Mouse (Mus musculus) brain, embryonic 14.5 days (tissue): ENCODE measurements at regions not wholly inside any gene's neighbourhood (a gene's known extent, or its start where the extent isn't known, plus 50 kb on each side); places are given as distances from the start of the nearest gene placed in this dataset.

ENCODE experiments used
- DNase-seq: peaks from one replicate; pipeline ENCODE4 v3.0.0-alpha.2; 2011; ENCODE audit warnings: low read depth
- CTCF ChIP-seq: fragments of 200-500 bp; IDR thresholded peaks from 2 replicates; pipeline ENCODE4 v1.5.1; 2012; ENCODE audit warnings: inconsistent platforms, mild to moderate bottlenecking, moderate library complexity, borderline replicate concordance; ENCODE audit not compliant: insufficient read depth, insufficient read length; ENCODE audit errors: extremely low read depth
- POLR2A ChIP-seq: fragments of 200-500 bp; IDR thresholded peaks from 2 replicates; pipeline ENCODE4 v1.6.1; 2012; ENCODE audit warnings: mild to moderate bottlenecking, inconsistent platforms, borderline replicate concordance; ENCODE audit not compliant: poor library complexity, insufficient read depth, insufficient read length, severe bottlenecking; ENCODE audit errors: extremely low read depth

DNA sequence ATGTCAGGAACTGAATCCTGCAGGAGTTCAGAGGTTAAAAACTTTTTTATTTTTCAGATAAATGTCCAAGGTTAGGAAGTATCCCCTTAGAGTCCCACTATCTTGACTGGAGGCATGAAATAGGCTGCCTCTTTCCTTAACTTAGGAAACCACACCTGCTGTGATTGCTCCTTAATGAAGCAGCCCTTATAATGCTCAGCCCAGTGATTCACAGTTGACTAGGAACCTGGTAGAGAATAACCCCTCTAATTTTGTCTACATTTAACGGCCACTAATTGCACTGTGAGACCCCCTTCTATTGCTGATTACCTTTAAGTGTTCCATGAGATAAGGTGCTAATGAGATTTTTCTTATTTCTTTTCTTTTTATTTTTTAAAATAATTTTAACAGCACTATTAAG, 918.4 kb upstream of the Celf2 start:
- no peak for TF ChIP-seq CTCF
- no peak for TF ChIP-seq POLR2A
- no peak for DNase-seq

GRCm38 (mm10) chr2:8415917-8416316, 906.6 kb upstream of the Celf2 start:
- no peak for TF ChIP-seq CTCF
- no peak for TF ChIP-seq POLR2A
- no peak for DNase-seq

GRCm38 (mm10) chr2:8394128-8394527, 884.8 kb upstream of the Celf2 start:
- peak; percentile 39 for DNase-seq
- TF ChIP-seq POLR2A (no peak), CTCF (no peak)

DNA sequence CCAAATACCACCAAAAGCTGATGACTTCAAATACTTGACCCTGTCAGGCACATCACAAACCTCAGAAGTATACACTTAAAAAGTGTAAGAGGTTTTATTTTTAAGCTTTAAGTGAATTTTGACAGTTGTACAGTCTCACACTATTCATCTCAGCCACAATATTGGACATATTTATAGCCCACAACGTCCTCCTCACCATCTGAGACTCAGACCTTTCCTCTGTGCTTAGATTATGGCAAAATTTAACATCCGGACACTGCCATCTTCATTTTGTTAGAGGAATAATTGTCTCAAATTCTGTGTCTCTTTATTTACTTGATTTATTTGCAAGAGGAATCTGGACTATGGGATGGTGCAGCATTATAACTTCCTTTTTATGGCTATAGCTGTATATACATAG, 880.2 kb upstream of the Celf2 start:
- no peak for DNase-seq
- no peak for TF ChIP-seq POLR2A
- no peak for TF ChIP-seq CTCF

GRCm38 (mm10) chr2:8380246-8380645, 870.9 kb upstream of the Celf2 start:
- TF ChIP-seq POLR2A (no peak), CTCF (peak; percentile 68; the same call in 1 of the 2 replicates)
- peak; percentile 92 for DNase-seq

GRCm38 (mm10) chr2:8379590-8379989, 870.2 kb upstream of the Celf2 start:
- peak; percentile 88 for DNase-seq
- no peak for TF ChIP-seq POLR2A
- no peak for TF ChIP-seq CTCF

DNA sequence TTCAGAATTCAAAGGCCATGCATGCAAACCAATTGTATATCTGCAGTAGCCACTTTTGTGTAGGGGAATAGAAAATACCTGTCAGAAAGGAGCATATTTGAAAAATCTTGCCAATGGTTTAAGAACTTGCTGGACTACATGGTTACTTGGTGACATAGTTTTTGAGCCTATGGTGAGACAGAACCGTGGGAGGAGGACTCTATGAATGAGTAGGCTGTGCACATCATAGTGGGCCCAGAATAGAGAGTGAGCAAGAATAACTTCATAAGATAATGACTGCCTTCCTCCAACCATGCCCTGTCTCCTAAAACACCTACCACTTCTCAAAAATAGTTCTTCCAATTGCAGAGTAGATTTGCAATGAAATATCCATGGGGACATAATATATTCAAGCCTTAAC, 838.5 kb upstream of the Celf2 start:
- TF ChIP-seq CTCF, result no peak
- no peak for TF ChIP-seq POLR2A

GRCm38 (mm10) chr2:8344748-8345147, 835.4 kb upstream of the Celf2 start:
- peak; percentile 13 for DNase-seq
- TF ChIP-seq POLR2A, result no peak
- TF ChIP-seq CTCF, result no peak

More for the DNA sequence above, 838.5 kb upstream of the Celf2 start:
- DNase-seq, result no peak

- TF ChIP-seq CTCF, result no peak
- TF ChIP-seq POLR2A, result no peak
- peak; percentile 22 for DNase-seq
Observed at GRCm38 (mm10) chr2:8338271-8338670, 828.9 kb upstream of the Celf2 start.

GRCm38 (mm10) chr2:8296001-8296400, 786.6 kb upstream of the Celf2 start:
- no peak for DNase-seq
- TF ChIP-seq POLR2A (no peak), CTCF (no peak)

GRCm38 (mm10) chr2:8291357-8291756, 782.0 kb upstream of the Celf2 start:
- no peak for TF ChIP-seq POLR2A
- no peak for TF ChIP-seq CTCF
- no peak for DNase-seq

DNA sequence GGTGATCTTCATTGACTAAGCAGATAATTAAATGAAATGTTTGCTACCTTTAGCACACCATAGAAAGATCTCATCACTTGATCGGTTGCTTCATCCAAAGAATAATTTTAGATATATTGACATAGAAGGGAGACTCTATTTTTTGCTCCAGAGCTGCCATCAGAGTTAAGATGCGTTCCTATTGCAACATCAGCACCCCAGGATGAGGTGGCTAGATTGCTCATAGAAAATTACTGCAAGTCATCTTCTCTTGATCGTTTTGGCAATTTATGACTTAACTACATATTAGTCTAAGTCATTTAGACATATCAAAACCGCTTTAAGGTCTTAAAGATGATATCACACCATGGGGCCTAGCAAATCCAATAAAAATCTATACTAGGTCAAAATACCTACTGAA, 778.0 kb upstream of the Celf2 start:
- DNase-seq, result no peak
- TF ChIP-seq CTCF (no peak), POLR2A (no peak)
